Mouse (Mus musculus) kidney, embryonic 16.5 days (tissue): ENCODE data around the gene Exoc3l4. TPM values are rescaled to one million over a fixed set of nuclear protein-coding genes. Genes with fewer than 3 reads are reported as not detected.

ENCODE experiments used
- ATAC-seq: fragments of 200-750 bp; cut with Nextera tagmentation; 2 replicates; pipeline ENCODE4 v1.8.0; 2017; ENCODE audit warnings: moderate TSS enrichment; ENCODE audit not compliant: low FRiP score, low TSS enrichment
- H3K27ac ChIP-seq: fragments of 300-500 bp; sonication (generic); 2 replicates; pipeline ENCODE4 v1.5.1; 2014; ENCODE audit warnings: low read length
- H3K27me3 ChIP-seq: fragments of 300-500 bp; sonication (generic); 2 replicates; pipeline ENCODE4 v1.6.1; 2014; ENCODE audit warnings: low read length, control low read depth, mixed read lengths; ENCODE audit not compliant: insufficient read depth
- H3K36me3 ChIP-seq: fragments of 300-500 bp; sonication (generic); 2 replicates; pipeline ENCODE4 v1.6.1; 2014; ENCODE audit warnings: low read length, control low read depth, mixed read lengths; ENCODE audit not compliant: insufficient read depth
- H3K4me1 ChIP-seq: fragments of 300-500 bp; sonication (generic); 2 replicates; pipeline ENCODE4 v1.6.1; 2014; ENCODE audit warnings: low read length, control low read depth, mixed read lengths; ENCODE audit not compliant: insufficient read depth
- H3K4me2 ChIP-seq: fragments of 300-500 bp; sonication (generic); replicated peaks from 2 replicates; pipeline ENCODE4 v1.6.1; 2014; ENCODE audit warnings: low read depth, low read length
- H3K4me3 ChIP-seq: fragments of 300-500 bp; sonication (generic); 2 replicates; pipeline ENCODE4 v1.5.1; 2014; ENCODE audit warnings: mild to moderate bottlenecking, low read length
- H3K9ac ChIP-seq: fragments of 300-500 bp; sonication (generic); replicated peaks from 2 replicates; pipeline ENCODE4 v1.6.1; 2014; ENCODE audit warnings: low read length
- H3K9me3 ChIP-seq: fragments of 300-500 bp; sonication (generic); 2 replicates; pipeline ENCODE4 v1.6.1; 2016; ENCODE audit warnings: low read length, control low read depth
- WGBS: fragments of 180-500 bp; shearing (Covaris S2); extraction: QIAGEN DNeasy Blood & Tissue Kit; methylation state at CpG from one replicate; pipeline ENCODE4 v1.1.7; 2014; 5-methylcytosine and 5-hydroxymethylcytosine counted together
- polyA plus RNA-seq: library from polyadenylated mRNA; unstranded; fragments of >200 nt; fragmentation: Nextera tagmentation; extraction: Ambion mirVana; gene quantifications from 2 replicates; pipeline ENCODE4 v1.2.1, GENCODE M21; 2015

Gene Exoc3l4
- polyA plus RNA-seq: 19.4 and 19.9 TPM in 2 replicates

- no peaks in the 10 kb centered on the region for H3K36me3 ChIP-seq
- H3K4me1 ChIP-seq: peaks cover 37% of the 10 kb centered on the region
- ATAC-seq: peak; percentile 77
- H3K9ac ChIP-seq: peak within 1 kb of the TSS; percentile 65
- peak within 1 kb of the TSS; percentile 47 for H3K4me3 ChIP-seq
- WGBS: 4% methylated on average over 17 of the region's 17 CpGs
- H3K27me3 ChIP-seq: peaks cover 9% of the 10 kb centered on the region; the same call in 1 of the 2 replicates
- peak within 1 kb of the TSS; percentile 76 for H3K27ac ChIP-seq
- H3K9me3 ChIP-seq: no peaks in the 10 kb centered on the region
- H3K4me2 ChIP-seq: peak within 1 kb of the TSS; percentile 65
Observed at GRCm38 (mm10) chr12:111416921-111417779, at the start of gene Exoc3l4. Gene Exoc3l4 (plus strand): TSS chr12:111417017.

GRCm38 (mm10) chr12:111367065-111367464 lies 49.8 kb upstream of the Exoc3l4 start:
- Histone ChIP-seq H3K9me3 (no peaks in the 10 kb centered on the region), H3K36me3 (no peaks in the 10 kb centered on the region), H3K27ac (no peak overlapping the region), H3K9ac (no peak overlapping the region), H3K4me2 (no peak overlapping the region), H3K4me1 (peaks cover 57% of the 10 kb centered on the region), H3K27me3 (no peaks in the 10 kb centered on the region), H3K4me3 (no peak overlapping the region)
- ATAC-seq: no peak
- 77% methylated on average over 7 of the region's 7 CpGs for WGBS

- peaks cover 58% of the 10 kb centered on the region for H3K4me1 ChIP-seq
- no peak overlapping the region for H3K9ac ChIP-seq
- no peaks in the 10 kb centered on the region for H3K27me3 ChIP-seq
- no peaks in the 10 kb centered on the region for H3K9me3 ChIP-seq
- WGBS: 64% methylated on average over 4 of the region's 4 CpGs
- no peak overlapping the region for H3K4me2 ChIP-seq
- no peak for ATAC-seq
- H3K36me3 ChIP-seq: no peaks in the 10 kb centered on the region
- no peak overlapping the region for H3K4me3 ChIP-seq
- no peak overlapping the region for H3K27ac ChIP-seq
Observed at GRCm38 (mm10) chr12:111370249-111370648, 46.6 kb upstream of the Exoc3l4 start.

GRCm38 (mm10) chr12:111371905-111372304 lies 44.9 kb upstream of the Exoc3l4 start:
- peaks cover 69% of the 10 kb centered on the region for H3K4me1 ChIP-seq
- no peak overlapping the region for H3K4me3 ChIP-seq
- no peak for ATAC-seq
- H3K27me3 ChIP-seq: no peaks in the 10 kb centered on the region
- no peaks in the 10 kb centered on the region for H3K36me3 ChIP-seq
- 82% methylated on average over 7 of the region's 7 CpGs for WGBS
- H3K27ac ChIP-seq: no peak overlapping the region
- no peaks in the 10 kb centered on the region for H3K9me3 ChIP-seq
- H3K9ac ChIP-seq: no peak overlapping the region
- H3K4me2 ChIP-seq: no peak overlapping the region

- no peak for ATAC-seq
- H3K36me3 ChIP-seq: no peaks in the 10 kb centered on the region
- H3K4me3 ChIP-seq: no peak overlapping the region
- H3K27me3 ChIP-seq: no peaks in the 10 kb centered on the region
- no peaks in the 10 kb centered on the region for H3K9me3 ChIP-seq
- no peak overlapping the region for H3K4me2 ChIP-seq
- no peak overlapping the region for H3K27ac ChIP-seq
- peaks cover 62% of the 10 kb centered on the region for H3K4me1 ChIP-seq
- 73% methylated on average over 6 of the region's 6 CpGs for WGBS
- H3K9ac ChIP-seq: no peak overlapping the region
Observed at GRCm38 (mm10) chr12:111373411-111373810, 43.4 kb upstream of the Exoc3l4 start.

GRCm38 (mm10) chr12:111374727-111375126 lies 42.1 kb upstream of the Exoc3l4 start:
- Histone ChIP-seq H3K27ac (0 out of 2 replicates have a peak overlapping the region, but pooled peaks have one; percentile 2), H3K9me3 (no peaks in the 10 kb centered on the region), H3K36me3 (no peaks in the 10 kb centered on the region), H3K27me3 (no peaks in the 10 kb centered on the region), H3K9ac (no peak overlapping the region), H3K4me3 (peak overlapping the region; percentile 96), H3K4me2 (peak overlapping the region; percentile 65), H3K4me1 (peaks cover 53% of the 10 kb centered on the region)
- no peak for ATAC-seq
- WGBS: 48% methylated on average over 10 of the region's 10 CpGs

- ATAC-seq: no peak
- Histone ChIP-seq H3K9ac (peak overlapping the region; percentile 97), H3K4me2 (peak overlapping the region; percentile 65), H3K27me3 (no peaks in the 10 kb centered on the region), H3K4me3 (peak overlapping the region; percentile 96), H3K9me3 (no peaks in the 10 kb centered on the region), H3K4me1 (peaks cover 49% of the 10 kb centered on the region), H3K27ac (peak overlapping the region; percentile 96), H3K36me3 (no peaks in the 10 kb centered on the region)
- WGBS: 26% methylated on average over 12 of the region's 12 CpGs
Observed at GRCm38 (mm10) chr12:111375559-111375958, 41.3 kb upstream of the Exoc3l4 start.

- Histone ChIP-seq H3K4me1 (peaks cover 44% of the 10 kb centered on the region), H3K27me3 (no peaks in the 10 kb centered on the region), H3K4me2 (peak overlapping the region; percentile 65), H3K36me3 (no peaks in the 10 kb centered on the region), H3K9ac (peak overlapping the region; percentile 97), H3K9me3 (no peaks in the 10 kb centered on the region), H3K4me3 (peak overlapping the region; percentile 96), H3K27ac (peak overlapping the region; percentile 96)
- ATAC-seq: no peak
- 9% methylated on average over 6 of the region's 6 CpGs for WGBS
Observed at GRCm38 (mm10) chr12:111376053-111376452, 40.8 kb upstream of the Exoc3l4 start.

- under 1% methylated on average over 42 of the region's 49 CpGs for WGBS
- Histone ChIP-seq H3K4me3 (peak overlapping the region; percentile 96), H3K4me1 (peaks cover 48% of the 10 kb centered on the region), H3K27me3 (no peaks in the 10 kb centered on the region), H3K9me3 (no peaks in the 10 kb centered on the region), H3K9ac (peak overlapping the region; percentile 97), H3K4me2 (peak overlapping the region; percentile 65), H3K36me3 (no peaks in the 10 kb centered on the region), H3K27ac (peak overlapping the region; percentile 96)
- ATAC-seq: peak; percentile 56
Observed at GRCm38 (mm10) chr12:111376826-111377331, 39.9 kb upstream of the Exoc3l4 start.
